Mouse (Mus musculus) G1E (cell line): ENCODE measurements around the gene En2.

Experiments
- CTCF ChIP-seq: IDR thresholded peaks from 2 replicates; pipeline ENCODE4 v1.5.1; 2012; ENCODE audit warnings: low read depth, low read length, inconsistent platforms, mixed read lengths
- GATA1 ChIP-seq: IDR thresholded peaks from 2 replicates; pipeline ENCODE4 v1.6.1; 2012; ENCODE audit warnings: borderline replicate concordance, low read length, inconsistent platforms, mixed read lengths
- POLR2AphosphoS5 ChIP-seq: IDR thresholded peaks from 2 replicates; pipeline ENCODE4 v1.6.1; 2012; ENCODE audit warnings: low read depth, low read length, inconsistent platforms; ENCODE audit not compliant: insufficient replicate concordance
- TAL1 ChIP-seq: conservative IDR thresholded peaks from 2 replicates; pipeline ENCODE4 v1.6.1; 2012; ENCODE audit warnings: low read depth, low read length, inconsistent platforms, mixed read lengths

DNA sequence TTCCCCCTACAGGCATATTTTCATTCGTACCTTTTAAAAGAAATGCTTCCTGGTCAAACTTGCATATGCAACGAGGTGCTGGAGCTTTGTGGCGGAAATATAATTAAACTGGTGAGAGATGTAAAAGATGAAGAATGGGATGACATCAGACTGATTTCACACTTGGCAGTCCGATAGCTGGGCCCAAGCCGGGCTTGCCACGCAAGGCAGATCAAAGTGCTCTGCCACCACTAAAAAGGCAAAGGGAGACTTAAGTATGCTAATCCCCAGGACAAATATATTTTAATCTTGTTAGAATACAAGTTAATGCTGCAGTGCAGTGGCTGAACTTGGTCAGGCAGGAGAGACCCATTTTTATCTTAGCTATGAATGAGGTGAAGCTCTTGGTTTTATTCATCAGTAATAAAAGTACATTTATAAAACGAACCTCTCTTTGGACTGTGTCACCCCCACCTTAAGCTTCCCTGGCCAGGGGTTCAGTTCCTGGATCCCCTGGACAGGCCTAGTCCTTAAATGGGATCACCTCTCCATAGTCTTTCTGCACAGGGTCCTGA lies 13.8 kb downstream of the En2 start:
- TF ChIP-seq GATA1 (no peak), CTCF (no peak), TAL1 (no peak), POLR2AphosphoS5 (no peak)
